Mouse (Mus musculus) naive thymus-derived CD4-positive, alpha-beta T cell, adult 2 months (primary cell): ENCODE measurements around the gene Dnajb1.

Experiments
- DNase-seq: peaks from one replicate; pipeline ENCODE4 v3.0.0-alpha.2; 2011; ENCODE audit warnings: low read depth

The Dnajb1 gene

DNA sequence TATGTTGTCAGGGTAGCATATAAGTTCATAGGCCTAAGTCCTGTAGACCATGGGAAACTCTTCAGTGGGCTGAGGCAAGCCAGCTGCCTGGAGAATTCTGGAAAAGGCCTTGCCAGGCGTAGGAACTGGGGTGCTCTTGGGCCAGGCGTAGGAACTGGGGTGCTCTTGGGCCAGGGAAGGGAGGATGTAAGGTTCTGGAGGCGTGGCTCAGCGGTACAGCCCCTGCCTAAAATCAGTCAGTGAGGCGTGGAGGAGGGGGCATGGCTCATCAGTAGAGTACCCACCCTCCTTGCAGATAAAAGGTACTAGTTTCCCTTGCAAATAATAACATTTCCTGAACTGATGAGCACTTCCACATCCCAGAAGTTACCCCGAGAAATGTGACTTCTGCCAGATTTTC is 46.7 kb downstream of the Dnajb1 start:
- no peak for DNase-seq

DNA sequence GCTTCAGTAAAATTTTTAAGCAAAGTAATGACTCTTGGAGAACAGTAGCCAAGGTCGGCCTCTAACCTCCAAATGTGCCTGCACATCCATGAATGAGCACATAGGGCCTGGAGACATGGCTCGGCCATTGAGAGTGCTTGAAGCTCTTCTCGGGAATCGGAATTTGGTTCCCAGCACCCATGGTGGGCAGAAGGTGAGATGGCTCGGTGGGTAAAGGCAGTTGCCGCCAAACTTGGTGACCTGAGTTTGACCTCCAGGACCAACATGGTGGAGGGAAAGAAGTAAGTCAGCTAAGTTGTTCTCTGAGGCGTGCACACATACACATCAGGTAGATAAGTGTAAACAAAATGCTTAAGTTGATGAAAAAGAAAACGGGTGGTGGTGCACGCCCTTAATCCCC is 48.0 kb downstream of the Dnajb1 start:
- DNase-seq: no peak

DNA sequence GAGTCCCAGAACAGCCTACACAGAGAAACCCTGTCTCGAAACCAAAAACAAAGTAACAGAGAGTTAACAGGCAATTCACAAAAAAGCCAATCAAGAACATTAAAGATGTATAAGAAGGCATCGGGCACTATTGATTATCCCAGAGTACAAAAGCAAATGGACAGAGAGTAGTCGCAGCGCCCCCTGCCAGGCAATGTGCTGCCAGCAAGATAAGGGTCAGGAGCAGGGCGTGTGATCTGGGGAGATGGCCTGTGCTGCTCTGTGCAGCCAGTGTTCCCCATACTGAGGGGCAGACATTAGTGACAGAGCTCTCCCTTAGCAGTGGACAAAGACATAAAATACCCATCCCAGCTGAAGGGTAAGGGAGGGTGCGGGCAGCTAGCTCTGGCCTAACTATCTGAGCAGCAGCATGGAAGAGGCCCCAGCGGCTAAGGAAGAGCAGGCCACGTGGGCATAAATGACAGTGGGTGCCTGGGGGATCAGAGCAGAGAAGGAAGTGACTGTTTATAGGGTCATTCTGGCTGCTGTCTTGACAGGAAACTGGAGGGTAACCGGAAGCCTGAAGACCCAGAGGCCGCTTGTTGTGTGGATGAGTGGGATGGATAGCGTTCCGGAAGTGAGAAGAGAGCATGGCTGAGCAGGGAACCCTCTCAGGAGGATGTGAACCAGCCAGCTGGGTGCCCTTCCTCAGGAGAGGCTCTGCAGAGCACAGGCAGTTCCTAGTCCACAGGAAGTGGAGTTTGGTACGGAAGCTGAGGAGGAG is 48.7 kb downstream of the Dnajb1 start:
- DNase-seq: no peak

DNA sequence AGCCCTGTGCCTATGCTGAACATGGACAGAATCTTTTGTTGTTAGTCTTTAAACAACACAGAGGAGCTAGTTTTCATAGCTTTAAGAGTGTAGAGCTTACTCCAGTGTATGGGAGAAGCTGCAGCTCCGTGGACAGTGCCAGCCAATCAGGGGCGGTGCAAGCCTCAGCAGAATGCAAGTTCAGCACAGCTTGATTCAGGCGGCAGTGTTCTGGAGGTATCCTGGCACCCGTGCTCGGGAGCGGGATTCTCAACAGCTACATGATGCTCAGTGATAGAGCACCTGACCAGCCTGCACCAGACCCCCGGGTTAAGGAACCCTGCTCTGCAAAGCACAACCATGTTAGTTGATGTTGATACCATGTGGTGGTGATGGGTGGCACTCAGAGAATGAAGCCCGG is 52.6 kb downstream of the Dnajb1 start:
- peak; percentile 3 for DNase-seq

DNA sequence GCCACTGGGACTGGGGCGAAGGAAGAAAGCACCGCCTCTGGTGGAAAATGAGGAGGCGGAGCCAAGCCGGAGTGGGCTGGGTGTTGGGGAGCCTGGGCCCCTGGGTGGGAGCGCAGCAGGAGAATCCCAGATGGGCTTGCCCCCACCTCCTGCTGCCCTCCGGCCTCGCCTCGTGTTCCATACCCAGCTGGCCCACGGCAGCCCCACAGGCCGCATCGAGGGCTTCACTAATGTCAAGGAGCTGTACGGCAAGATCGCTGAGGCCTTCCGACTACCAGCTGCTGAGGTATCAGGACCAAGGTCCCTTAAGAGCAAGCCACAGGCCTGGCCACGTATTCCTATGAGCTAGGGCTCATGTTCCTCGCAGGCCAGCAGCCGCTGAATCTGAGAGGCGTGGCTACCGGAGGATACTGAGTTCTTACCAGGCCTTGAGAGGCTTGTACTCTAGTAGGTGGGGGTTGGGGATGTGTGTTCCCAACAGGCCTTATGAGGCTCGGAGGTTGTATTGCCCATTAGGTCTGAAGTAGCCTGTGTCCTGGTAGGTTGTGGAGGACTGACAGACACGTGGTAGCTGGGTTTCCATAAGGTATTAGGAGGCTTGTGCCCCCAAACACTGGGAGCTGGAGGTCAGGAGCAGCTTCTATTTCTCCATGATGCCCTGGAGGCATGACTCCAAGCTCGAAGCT is 53.1 kb downstream of the Dnajb1 start:
- no peak for DNase-seq
